Mouse (Mus musculus) frontal cortex, postnatal 25 days (tissue): ENCODE results near the gene 4930564D02Rik.

ENCODE experiments used
- DNase-seq, 2 experiments: peaks; one replicate each; pipeline ENCODE4 v3.0.0; 2022; ENCODE audit warnings: low spot score in 2 of 2

4930564D02Rik gene

DNA sequence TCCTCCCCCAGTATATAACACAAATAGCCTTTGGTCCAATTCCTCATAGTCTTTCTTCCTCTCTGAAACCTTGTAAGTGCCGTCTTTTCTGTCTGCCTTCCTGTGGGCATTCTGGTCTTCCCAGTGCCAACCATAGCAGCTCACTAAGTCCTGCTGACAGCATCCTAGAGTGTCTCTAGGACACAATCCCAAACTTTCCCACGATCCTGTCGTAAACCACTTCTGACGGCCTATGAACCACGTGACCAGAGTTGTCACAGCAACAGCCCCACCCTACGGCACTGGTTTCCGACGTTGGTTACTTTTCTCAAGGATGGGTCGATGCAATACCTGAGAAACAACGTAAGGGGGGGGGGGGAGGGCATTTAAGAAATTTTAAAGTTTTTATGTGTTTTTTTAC is at the start of gene 4930564D02Rik:
Gene 4930564D02Rik, plus strand, starts transcription at position 301 of the 400 bp plus-strand sequence.
- no peak for DNase-seq

GRCm38 (mm10) chr3:105017314-105017713 is 49.3 kb upstream of the 4930564D02Rik start:
- no peak for DNase-seq

GRCm38 (mm10) chr3:105018085-105018782 is 48.4 kb upstream of the 4930564D02Rik start:
- no peak for DNase-seq

DNA sequence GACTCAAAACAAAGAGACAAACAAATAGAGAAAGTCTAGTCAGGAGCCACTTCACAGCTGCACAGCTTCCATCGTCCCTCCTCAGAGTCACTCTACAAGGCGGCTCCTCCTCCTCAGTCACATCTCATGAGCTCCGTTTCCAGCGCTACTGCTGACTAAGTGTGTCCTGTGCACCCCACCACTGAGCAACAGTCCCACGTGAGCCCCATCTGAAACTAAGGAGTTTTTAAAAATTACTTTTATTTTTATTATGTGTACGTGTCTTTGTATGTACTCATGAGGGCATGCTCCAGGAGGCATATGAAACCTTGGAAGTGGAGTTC is 47.9 kb upstream of the 4930564D02Rik start:
- DNase-seq, result no peak

DNA sequence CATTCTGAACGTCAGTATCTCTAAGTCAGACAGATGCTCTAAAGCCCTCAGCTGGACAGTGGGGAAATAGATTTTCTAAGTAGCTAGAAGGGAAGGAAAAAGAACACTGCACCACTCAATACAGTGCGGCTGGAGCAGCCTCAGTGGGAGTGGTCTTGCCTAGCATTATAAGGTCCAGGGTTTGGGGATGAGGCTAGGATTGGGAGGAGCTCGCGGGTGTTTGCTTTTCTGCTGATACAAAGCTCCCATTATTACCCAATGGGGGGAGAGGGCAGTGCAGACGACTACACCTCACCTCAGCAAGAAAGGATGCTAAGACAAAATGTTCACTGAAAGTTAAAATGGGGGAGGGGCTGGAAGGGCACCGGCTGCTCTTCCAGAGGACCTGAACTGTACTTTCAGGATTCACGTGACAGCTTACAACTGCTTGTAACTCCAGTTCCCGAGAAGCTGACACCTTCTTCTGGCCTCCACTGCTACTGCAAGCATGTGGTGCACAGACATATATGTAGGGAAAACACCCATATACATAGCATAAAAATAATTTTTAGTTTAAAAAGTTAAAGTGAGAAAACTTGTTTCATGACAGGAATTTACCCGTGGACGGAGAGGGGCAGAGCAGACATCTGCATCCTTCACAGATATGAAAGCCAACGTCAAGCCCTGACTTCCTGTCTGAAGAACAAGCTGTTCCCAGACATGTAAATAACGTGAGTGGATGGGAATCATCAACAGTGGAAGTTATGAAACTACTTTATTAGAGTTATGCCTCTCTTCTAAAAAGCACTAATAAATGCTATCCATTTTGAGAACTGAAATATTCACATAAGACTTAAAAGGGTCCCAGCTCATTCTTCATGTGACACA is 46.6 kb upstream of the 4930564D02Rik start:
- DNase-seq, result no peak

DNA sequence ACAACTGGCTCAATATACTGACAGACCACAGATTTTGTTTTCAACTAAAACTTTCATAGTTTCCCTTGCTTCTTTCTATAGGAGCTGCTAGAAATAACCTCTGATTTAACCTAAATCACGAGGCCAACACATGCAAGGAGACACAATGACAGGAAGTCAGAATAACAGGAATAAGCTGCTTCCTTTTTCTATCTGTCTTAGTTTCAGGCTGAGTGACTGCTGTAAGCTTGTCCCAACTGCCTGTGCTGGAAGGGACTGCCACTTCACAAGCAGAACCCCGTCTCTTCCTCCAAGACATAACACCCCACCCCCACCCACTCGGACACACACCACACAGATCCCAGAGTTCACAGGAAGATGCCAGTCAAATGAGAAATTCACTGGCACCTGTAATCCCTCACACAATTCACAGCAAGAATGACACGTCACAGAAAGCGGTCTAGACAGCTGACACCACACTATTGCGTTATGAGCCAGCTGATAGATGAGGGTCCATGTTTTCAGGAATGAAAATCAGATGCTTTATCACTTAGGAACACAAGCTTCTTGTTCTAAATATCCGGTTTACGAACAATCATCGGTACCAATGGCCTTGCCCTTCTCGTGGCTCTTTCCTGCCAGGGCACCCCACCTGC is 43.2 kb upstream of the 4930564D02Rik start:
- no peak for DNase-seq

DNA sequence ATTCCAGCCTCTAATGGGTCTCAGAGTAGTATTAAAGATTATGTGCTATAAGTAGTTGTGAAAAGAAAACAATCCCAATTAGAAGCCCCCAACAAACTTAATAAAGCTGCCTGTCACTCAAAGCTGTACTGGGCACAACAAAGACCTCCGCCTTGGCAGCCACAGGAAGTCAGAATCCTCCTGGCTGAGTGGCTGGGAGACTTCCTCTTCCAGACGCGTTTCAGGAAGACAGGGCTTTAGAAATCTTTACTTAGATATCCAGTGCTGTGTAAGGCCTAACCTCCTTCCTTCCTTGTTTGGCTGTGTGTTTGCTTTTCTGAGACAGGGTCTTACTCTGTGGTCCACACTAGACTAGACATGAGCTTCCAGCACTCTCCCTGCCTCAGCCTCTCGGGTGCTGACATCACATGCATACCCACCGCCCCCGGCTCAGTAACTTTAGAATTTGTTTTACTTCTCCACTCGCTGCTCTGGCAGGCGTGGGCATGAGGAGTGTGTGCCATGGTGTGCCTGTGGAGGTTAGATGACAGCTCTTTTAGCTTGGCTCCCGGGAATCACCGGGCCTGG is 30.3 kb upstream of the 4930564D02Rik start:
- DNase-seq, result no peak

GRCm38 (mm10) chr3:105037240-105037770 is 29.3 kb upstream of the 4930564D02Rik start:
- no peak for DNase-seq

- DNase-seq, result no peak
These were observed 26.6 kb upstream of the 4930564D02Rik start for GRCm38 (mm10) chr3:105040002-105040401.

DNA sequence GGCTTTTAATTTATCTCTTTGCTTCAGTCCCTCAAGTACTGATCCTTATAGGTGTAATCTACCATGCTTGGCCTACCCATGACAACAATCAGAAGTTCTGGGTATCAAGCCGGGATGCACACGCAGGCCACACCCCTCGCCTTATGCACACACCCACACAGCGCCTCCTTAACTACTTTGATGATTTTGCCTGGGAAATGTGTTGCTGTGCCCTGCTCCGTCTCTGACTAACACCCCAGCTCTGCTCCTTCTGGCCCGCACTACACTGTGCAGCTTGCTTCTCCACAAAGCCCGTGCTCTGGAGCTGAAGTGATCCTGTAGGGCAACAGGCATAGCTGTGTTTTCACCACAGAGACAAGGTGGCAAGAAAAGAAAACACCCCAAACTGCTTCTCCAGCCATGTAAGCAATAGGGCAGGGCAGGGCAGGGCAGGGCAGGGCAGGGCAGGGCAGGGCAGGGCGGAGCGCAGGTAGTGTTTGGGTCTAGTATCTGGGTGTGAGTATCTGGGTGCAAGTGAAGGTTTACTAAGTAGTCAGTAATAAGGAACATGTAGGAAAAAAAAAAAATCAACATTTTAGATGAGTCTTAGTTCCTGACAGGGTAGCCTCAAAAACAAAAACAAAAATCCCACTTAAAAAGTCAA is 25.5 kb upstream of the 4930564D02Rik start:
- no peak for DNase-seq

GRCm38 (mm10) chr3:105043746-105044145 is 22.9 kb upstream of the 4930564D02Rik start:
- DNase-seq, result no peak

- DNase-seq, result no peak
These were observed 19.8 kb upstream of the 4930564D02Rik start for GRCm38 (mm10) chr3:105046870-105047269.

DNA sequence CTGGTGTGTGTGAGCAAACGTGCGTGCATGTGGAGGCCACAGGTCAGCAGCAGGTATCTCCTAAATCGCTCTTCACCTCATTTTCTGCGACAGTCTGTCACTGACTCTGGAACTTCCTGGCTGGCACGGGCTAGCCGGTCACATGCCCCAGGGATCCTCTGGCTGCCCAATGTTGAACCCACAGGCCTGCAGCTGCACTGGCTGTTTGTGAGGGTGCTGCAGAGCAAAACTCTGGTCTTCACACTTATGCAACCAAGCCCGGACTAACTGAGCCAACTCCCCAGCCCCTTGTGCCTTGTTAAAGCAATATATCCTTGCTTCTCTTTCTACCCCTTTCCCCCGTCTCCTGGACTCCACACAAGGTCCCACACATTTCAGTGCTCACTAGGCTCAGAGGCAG is 19.0 kb upstream of the 4930564D02Rik start:
- DNase-seq, result no peak

DNA sequence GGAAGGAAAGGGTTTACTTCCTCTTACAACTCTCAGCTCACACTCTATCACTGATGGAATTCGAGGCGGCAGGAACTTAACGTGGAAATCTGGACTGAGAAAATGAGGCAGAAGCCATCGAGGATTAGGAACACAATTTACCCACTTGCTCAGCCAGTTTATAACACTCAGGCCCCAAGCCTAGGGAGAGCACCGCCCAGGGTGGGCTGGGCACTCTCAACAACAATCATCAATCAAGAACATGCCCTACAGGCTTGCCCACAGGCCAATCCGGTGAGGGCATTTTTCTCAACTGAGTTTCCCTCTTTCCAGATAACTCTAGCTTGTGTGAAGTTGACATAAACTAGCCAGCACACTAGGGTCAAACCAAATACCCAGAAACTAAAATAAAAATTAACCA is 16.8 kb upstream of the 4930564D02Rik start:
- no peak for DNase-seq

DNA sequence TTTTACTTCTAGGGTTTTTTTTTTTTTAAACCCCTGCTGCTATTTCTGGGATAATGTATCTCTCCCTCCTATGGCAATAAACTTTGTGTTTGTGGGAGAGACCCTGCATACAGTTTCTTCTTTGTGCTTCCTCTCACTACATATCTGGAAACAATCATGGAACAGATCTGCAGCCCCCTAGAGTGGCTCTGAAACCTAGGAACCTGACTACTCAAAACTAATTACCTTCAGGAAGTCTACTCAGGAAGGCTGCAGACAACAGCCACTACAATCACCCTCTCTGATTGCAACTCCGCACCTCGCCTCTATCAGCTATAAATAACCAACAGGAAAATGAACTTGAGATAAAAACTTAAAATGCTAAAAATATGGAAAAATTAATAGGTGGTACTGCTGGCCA is 15.5 kb upstream of the 4930564D02Rik start:
- DNase-seq, result no peak

DNA sequence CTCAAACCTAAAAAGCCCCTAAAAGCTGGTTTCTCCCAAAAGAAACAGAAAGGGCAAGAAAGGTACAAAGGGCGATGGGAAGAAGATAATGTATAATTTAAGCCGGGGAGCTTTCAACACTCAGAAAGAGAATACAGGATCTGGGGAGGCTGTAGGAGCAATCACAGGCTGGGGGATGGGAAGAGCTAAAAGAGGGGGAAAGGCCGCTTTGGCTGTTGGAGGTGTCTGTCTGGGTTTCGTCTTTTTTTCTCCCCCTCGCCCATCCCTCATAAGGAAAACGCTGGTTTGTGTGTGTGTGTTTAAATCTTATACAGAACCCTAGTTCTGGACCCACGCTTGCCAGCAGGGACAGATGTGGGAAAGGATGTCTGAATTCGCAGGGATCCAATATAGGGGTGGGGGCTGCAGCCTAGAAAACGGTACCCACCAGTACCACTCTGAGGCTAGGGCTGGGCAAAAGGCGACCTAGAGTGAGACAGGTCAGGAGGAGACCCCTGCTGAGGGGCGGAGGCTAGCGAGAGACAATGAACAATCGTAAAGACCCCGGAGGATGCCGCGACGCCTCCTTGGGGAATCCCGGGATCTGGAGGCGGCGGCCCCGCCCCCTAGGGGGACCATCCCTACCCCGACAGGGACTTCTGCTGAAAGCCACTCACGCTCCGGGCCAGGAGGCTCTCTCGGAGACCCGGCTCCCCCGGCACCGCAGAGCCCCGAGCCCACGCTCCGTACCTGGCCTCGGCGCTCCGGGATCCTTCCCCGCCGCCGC is 14.3 kb upstream of the 4930564D02Rik start:
- no peak for DNase-seq

GRCm38 (mm10) chr3:105052937-105053697 is 13.5 kb upstream of the 4930564D02Rik start, which contains the start of gene Cttnbp2nl:
TSS of gene Cttnbp2nl (minus strand) at chr3:105053146.
- peak; percentile 96 to 99 for DNase-seq

GRCm38 (mm10) chr3:105053698-105054001 is 13.0 kb upstream of the 4930564D02Rik start:
- no peak for DNase-seq

- DNase-seq, result no peak
These were observed 11.7 kb upstream of the 4930564D02Rik start for GRCm38 (mm10) chr3:105054952-105055351.

GRCm38 (mm10) chr3:105055666-105056065 is 11.0 kb upstream of the 4930564D02Rik start:
- DNase-seq, result no peak
